Mouse (Mus musculus): ENCODE results near the gene Ubr2. TPM values are rescaled to one million over a fixed set of nuclear protein-coding genes. Genes with fewer than 3 reads are reported as not detected.

Ubr2 gene
- total RNA-seq, 2 experiments from 2014 or later, result 71.2 to 83.7 TPM

DNA sequence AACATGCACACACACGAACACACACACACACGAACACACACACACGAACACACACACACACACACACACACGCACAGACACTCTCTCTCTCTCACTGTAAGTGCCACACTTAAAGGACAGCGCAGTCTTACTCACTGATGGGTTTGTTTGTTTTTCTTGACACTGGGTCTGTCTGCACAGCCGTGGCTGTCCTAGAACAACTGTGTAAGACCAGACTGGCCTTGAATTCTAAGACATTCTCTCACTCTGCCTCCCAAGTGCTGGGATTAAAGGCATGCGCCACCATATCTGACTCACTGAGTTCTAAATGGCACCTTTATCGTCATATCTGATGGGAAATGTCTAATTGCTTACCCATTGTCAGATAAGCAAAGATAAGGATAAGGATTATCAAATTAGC, 7.1 kb downstream of the Ubr2 start:
- no peak for DNase-seq

- DNase-seq, result no peak
These were observed 8.0 kb downstream of the Ubr2 start for GRCm38 (mm10) chr17:47002401-47002800.

DNA sequence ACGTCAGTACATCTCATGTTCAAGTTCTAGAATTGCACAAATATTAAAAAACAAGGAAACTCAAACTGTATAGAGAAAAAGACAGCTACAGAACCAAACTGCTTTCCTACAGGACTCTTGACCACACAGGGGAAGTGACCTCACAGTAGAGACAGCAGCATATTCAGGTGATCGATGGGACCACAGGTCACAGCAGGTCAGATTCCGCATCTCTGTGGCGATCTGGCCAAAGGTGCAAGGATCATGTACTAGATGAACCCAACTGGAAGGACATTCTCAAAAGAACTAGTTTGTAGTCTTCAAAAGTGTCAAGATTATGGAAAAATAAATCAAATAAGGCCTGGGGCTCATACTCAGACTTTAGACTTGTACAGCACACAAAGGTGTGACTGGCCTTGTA, 11.5 kb downstream of the Ubr2 start:
- no peak for DNase-seq

GRCm38 (mm10) chr17:46996484-46996883, 13.9 kb downstream of the Ubr2 start:
- DNase-seq, result no peak

DNA sequence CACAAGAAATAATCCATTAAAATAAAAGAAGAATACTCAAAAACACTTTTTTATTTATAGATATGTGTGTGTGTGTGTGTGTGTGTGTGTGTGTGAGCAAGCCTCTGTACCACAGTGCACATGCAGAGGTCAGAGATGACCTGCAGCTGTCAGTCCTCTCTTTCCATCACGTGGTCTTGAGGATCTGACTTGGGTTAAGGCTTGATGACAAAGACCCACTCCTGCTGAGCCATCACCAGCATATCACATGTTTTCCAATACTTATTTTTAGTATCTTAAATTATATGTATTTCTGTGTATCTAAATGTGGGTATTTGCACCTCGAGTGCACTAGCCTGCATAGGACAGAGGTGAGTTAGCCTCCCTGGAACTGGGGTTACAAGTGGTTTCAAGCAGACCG, 14.7 kb downstream of the Ubr2 start:
- no peak for DNase-seq

DNA sequence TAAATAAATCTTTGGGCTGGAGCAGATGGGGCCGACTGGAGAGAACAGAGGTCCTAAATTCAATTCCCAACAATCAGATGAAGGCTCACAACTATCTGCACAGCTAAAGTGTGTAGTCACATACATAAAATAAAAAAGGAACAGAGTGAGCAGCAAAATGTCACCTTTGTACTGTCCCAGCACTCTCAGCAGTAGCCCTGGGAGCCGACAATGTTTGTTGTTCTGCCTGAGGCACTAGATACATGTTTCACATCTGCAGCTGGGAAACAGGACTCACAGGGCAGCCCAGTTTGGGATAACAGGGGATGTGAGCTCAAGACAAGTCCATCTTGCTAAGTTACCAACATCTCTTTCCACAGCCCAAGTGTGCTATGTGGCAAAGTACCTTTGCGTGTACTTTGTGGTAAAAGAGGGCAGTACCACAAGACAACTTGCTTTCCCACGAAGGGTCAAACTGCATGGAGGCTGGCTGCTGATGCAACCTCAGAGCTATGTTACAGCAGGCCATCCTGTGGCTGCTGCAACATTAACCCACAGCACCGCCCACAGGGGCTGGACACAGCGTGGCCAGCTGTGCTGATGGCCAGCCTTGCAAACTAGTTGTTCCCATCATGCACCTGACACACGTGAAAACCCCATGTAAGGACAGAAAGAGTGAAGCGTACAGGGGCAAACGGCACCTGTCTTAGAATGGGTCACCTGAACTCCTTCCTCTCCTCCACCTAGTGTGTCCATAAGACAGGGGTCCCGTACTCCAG, 15.5 kb downstream of the Ubr2 start:
- DNase-seq, result peak; percentile 41 to 63

DNA sequence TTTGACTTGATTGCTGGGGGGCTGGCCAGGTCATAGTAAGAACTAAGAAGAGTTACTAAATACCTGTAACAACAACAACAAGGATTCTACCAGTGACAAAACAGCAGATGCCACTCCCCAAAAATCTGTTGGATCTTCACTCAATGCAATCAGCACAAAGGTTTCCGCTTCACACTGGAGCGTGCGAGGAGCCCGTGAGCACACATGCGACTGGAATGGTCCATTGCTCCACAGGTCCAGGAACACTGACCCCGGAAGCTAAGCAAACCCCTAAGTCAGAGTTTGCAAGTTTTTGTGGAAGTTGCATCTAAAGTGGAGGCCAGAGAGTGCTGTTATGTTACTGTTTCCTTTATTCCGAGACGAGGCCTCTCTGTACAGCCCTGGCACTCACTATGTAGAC, 16.7 kb downstream of the Ubr2 start:
- no peak for DNase-seq

GRCm38 (mm10) chr17:46987631-46988030, 22.7 kb downstream of the Ubr2 start:
- no peak for DNase-seq

- no peak for DNase-seq
These were observed 30.3 kb downstream of the Ubr2 start for GRCm38 (mm10) chr17:46980050-46980449.

DNA sequence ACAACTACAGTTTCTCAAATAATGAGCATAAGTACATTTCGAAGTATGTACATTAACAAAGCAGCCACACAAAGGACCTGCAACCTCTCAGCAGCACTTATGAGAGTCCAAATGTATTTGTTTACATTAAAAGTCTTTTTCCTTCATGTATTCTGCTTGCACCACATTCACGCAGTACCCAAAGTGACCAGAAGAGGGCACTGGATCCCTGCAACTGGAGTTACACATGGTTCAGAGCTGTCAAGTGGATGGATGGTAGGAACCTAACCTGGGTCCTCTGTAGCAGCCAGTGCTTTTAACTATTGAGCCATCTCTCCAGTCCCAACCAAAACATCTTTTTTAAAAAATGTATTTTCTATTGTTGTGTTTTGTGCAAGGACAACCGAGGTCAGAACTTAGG, 35.2 kb downstream of the Ubr2 start:
- peak; percentile 67 to 71 for DNase-seq

DNA sequence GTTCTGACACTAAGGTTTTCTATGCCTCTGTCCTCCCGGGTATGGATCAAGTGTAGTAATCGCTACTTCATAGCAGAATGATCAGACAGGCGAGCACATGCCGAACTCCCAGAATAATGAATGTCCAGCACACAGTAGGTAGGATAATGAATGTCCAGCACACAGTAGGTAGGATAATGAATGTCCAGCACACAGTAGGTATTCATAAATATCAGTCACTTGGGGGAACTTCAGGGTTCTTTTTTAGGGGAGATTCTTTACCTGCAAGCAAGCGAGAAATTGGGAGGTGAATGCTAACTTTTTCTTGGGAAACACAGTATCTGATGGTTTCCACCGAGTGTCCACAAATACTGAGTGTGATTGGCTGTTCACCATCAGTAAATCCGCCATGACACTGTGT, 37.8 kb downstream of the Ubr2 start:
- DNase-seq, result no peak

DNA sequence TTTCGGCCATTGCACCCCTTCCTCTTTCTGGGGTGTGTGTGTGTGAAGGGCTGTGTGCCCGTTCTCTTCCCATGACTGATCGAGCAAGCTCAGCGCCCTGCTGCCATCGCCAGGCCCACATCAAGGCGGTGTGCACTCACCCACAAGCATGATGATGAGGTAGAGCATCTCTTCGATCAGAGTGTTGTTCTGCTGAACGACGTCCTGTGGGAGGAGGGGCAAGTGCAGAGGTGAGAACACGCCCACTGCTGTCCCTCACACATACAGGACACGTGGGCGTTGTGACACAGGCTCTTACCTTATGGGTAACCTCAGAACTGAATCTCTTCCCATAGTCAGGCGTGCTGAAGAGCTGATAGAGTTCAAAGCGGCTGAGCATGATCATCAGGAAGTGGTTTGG, 43.5 kb downstream of the Ubr2 start:
- no peak for DNase-seq

- DNase-seq, result peak in 1 of 2 experiments; percentile 17
These were observed 47.2 kb downstream of the Ubr2 start for GRCm38 (mm10) chr17:46963186-46963585.

GRCm38 (mm10) chr17:46962153-46962552, 48.2 kb downstream of the Ubr2 start:
- DNase-seq, result no peak

GRCm38 (mm10) chr17:46960216-46960615, 50.1 kb downstream of the Ubr2 start:
- DNase-seq, result peak; percentile 38 to 43

DNA sequence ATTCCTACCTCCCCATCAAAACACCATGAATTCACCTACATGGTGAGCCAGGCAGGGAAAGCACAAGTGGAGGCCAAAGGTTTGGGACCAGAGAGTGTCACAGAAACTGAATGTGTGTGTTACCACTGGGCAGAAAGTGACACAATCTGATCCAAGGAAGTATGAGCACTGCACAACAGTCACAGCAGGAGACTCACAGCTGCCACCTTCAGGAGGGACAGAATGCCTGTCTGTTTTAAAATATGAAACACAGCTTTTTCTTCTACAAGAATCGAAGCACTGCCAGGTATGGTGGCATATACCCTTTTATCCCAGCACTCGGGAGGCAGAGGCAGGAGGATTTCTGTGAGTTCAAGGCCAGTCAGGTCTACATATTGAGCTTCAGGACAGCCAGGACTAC, 52.3 kb downstream of the Ubr2 start:
- DNase-seq, result no peak

DNA sequence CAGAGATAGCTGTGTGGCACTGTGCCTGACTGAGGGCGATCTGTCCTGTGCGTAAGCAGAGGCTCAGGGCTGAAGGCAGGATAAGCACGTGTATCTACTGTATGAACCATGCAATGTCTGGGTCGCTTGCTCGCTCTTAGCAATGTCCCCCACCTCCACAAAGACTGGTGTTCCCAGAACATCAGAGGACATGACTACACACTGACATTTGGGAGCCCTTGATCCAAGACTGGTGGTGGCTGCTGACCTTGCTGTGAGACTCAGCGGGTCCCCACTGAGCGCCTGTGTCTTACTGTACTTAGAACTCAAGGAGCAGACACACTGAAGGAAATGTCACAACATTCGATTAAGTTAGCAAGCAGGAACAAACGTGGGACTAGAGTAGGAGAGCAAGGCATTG, 64.1 kb downstream of the Ubr2 start:
- DNase-seq, result peak; percentile 50 to 52

GRCm38 (mm10) chr17:46942421-46942820, 67.9 kb downstream of the Ubr2 start:
- DNase-seq, result no peak

GRCm38 (mm10) chr17:46940461-46940860, 69.9 kb downstream of the Ubr2 start:
- no peak for DNase-seq

- DNase-seq, result peak; percentile 59 to 79
These were observed 76.6 kb downstream of the Ubr2 start for GRCm38 (mm10) chr17:46933557-46934348.

DNA sequence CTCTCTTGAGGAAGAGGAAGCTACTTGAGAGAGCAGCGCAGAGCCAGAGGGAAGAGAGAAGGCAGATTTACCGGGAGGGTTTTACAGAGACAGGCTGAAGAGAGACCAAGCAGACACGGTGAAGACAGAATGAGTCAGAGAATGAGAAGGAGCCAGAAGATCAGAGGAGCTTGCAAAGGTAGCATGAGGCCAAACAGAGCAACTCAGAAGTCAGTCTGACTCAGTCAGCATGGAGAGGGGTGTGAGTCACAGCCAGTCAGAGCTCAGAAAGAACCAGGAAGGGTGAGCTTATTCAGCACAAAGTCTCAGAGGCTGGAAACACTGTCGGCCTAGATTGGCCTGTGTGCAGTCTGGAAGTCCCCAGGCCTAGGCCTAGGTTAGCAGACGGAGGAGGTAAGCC, 77.4 kb downstream of the Ubr2 start:
- peak; percentile 52 to 64 for DNase-seq

- no peak for DNase-seq
These were observed 80.5 kb downstream of the Ubr2 start for GRCm38 (mm10) chr17:46929897-46930296.

DNA sequence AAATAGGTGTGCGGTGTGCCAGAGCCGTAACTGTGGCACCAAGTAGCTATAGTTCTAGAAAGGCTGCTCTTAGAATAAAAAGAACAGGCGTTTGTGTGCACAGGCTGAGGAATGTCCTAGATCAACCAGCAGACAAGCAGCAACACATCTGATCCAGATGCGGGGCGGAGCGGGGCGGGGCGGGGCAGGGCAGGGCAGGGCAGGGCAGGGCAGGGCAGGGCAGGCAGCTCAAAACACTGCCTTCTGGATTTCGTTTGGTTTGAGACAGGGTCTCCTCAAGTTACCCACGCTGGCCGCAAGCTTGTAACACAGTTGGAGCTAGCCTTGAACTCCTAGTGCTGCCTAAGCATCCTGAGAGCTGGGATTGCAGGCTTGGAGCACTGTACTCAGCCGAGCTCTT, 81.1 kb downstream of the Ubr2 start:
- DNase-seq, result no peak

DNA sequence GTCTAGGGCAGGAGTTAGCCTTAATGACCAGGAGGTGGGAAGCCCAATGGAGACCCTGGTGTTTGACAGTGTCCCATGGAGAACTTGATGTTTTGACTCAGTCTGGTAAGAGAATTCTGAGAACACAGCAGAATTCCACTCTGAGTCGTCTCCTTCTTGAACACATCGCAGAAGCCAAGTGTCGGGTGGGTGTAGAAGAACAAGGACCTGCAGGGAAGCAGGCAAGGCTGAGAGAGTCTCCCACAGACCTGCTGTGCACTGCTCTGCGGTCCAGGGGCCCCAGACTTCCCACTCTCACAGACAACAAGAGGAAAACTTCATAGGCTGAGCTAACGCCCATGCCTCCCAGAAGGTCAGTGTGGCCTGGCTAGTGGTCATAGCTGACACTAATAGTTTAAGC, 82.6 kb downstream of the Ubr2 start:
- no peak for DNase-seq
